In genomic region chr8:119944096-119944811, GRCm38 (mm10) we compare ENCODE assay signal across 9 mouse cellular contexts. TPM values are rescaled to one million over a fixed set of nuclear protein-coding genes. Genes with fewer than 3 reads are reported as not detected.
DNase-seq lines count a peak whose midpoint lies in the region; ATAC-seq and TF ChIP-seq lines count a peak whose summit lies in the region.
"Had no signal": no experiment of that assay in that cellular context is flagged by ENCODE, and none has a peak within 500 bp of the region (broad histone marks: within the 10 kb centered on the region; RNA-seq: fewer than 3 reads in every experiment).

No protein-coding gene starts in this region.

- H3K9me3 ChIP-seq in embryonic facial prominence, embryonic 15.5 days (replicated peaks), result no peaks in the 10 kb centered on the region
- no peaks in the 10 kb centered on the region for H3K9me3 ChIP-seq in heart, embryonic 14.5 days (ENCODE audit: control insufficient read depth, low read length)
- H3K9me3 ChIP-seq in liver, embryonic 11.5 days (ENCODE audit: control insufficient read depth, low read length), result no peaks in the 10 kb centered on the region
- no peaks in the 10 kb centered on the region for H3K9me3 ChIP-seq in neural tube, embryonic 11.5 days (ENCODE audit: control insufficient read depth, low read length)
- no peaks in the 10 kb centered on the region for H3K9me3 ChIP-seq in stomach, embryonic 16.5 days (replicated peaks; ENCODE audit: control insufficient read depth, low read length)
- H3K9me3 ChIP-seq: heart, embryonic 13.5 days had no signal

- peak; percentile 46 to 55 for DNase-seq in CD8-positive naive resting alpha-beta T cell, adult 2 months (ENCODE audit: low read depth in 2 of 2, low spot score in 2 of 2)
- DNase-seq in kidney, postnatal 10 days, result peak; percentile 87
- peak; percentile 67 for DNase-seq in liver, embryonic 11.5 days (ENCODE audit: low spot score)
- peak; percentile 80 for DNase-seq in neural tube, embryonic 11.5 days (ENCODE audit: low spot score)

- peaks cover 71% of the 10 kb centered on the region for H3K36me3 ChIP-seq in embryonic facial prominence, embryonic 15.5 days
- H3K36me3 ChIP-seq in heart, embryonic 14.5 days (ENCODE audit: control insufficient read depth, insufficient read depth, low read length), result peaks cover 72% of the 10 kb centered on the region
- H3K36me3 ChIP-seq in liver, embryonic 11.5 days (ENCODE audit: control insufficient read depth, insufficient read depth, low read length), result peaks cover 52% of the 10 kb centered on the region
- peaks cover 12% of the 10 kb centered on the region for H3K36me3 ChIP-seq in neural tube, embryonic 11.5 days (ENCODE audit: control insufficient read depth, insufficient read depth, low read length)
- peaks cover 23% of the 10 kb centered on the region for H3K36me3 ChIP-seq in stomach, embryonic 16.5 days (ENCODE audit: control insufficient read depth, insufficient read depth, low read length)

- WGBS in embryonic facial prominence, embryonic 15.5 days, result 61% methylated on average over 9 of the region's 9 CpGs
- whole genome bisulfite sequencing in heart, embryonic 14.5 days, result 64% methylated on average over 9 of the region's 9 CpGs
- 68% methylated on average over 9 of the region's 9 CpGs for WGBS in liver, embryonic 11.5 days
- 72% methylated on average over 9 of the region's 9 CpGs for WGBS in neural tube, embryonic 11.5 days
- WGBS in stomach, embryonic 16.5 days, result 62% methylated on average over 9 of the region's 9 CpGs

- no peak overlapping the region for H3K4me2 ChIP-seq in embryonic facial prominence, embryonic 15.5 days (replicated peaks)
- H3K4me2 ChIP-seq in heart, embryonic 14.5 days (ENCODE audit: low read length), result no peak overlapping the region
- no peak overlapping the region for H3K4me2 ChIP-seq in liver, embryonic 11.5 days
- no peak overlapping the region for H3K4me2 ChIP-seq in neural tube, embryonic 11.5 days (ENCODE audit: low read depth)
- H3K4me2 ChIP-seq in stomach, embryonic 16.5 days (ENCODE audit: low read depth, low read length), result no peak overlapping the region
- H3K4me2 ChIP-seq: heart, embryonic 13.5 days had no signal

- peak; percentile 76 for TF ChIP-seq CTCF in bone marrow macrophage, adult 2 months (IDR thresholded peaks at IDR 0.05; ENCODE audit: low read depth, low read length)

- no peak overlapping the region for H3K9ac ChIP-seq in embryonic facial prominence, embryonic 15.5 days
- H3K9ac ChIP-seq in heart, embryonic 14.5 days (ENCODE audit: low read length), result no peak overlapping the region
- no peak overlapping the region for H3K9ac ChIP-seq in liver, embryonic 11.5 days (ENCODE audit: low read depth, low read length)
- H3K9ac ChIP-seq in neural tube, embryonic 11.5 days (ENCODE audit: low read length), result no peak overlapping the region
- no peak overlapping the region for H3K9ac ChIP-seq in stomach, embryonic 16.5 days (ENCODE audit: low read length)
- H3K9ac ChIP-seq: heart, embryonic 13.5 days had no signal

- ATAC-seq in embryonic facial prominence, embryonic 15.5 days (ENCODE audit: insufficient number of reproducible peaks, low FRiP score, low TSS enrichment, low read depth), result peak; percentile 34; the same call in 1 of the 2 replicates
- peak; percentile 40; the same call in 1 of the 2 replicates for ATAC-seq in heart, embryonic 14.5 days (ENCODE audit: insufficient number of reproducible peaks, insufficient read depth, low FRiP score, low read depth)
- ATAC-seq in liver, embryonic 11.5 days (replicated peaks; ENCODE audit: low FRiP score), result peak; percentile 51
- 0 out of 2 replicates have a peak, but pooled peaks have one; percentile 31 for ATAC-seq in neural tube, embryonic 11.5 days (ENCODE audit: insufficient read depth, low FRiP score, low TSS enrichment)
- ATAC-seq in stomach, embryonic 16.5 days (ENCODE audit: insufficient read depth, low FRiP score), result peak; percentile 59; the same call in 1 of the 2 replicates

- no peaks in the 10 kb centered on the region for H3K27me3 ChIP-seq in embryonic facial prominence, embryonic 15.5 days
- no peaks in the 10 kb centered on the region for H3K27me3 ChIP-seq in heart, embryonic 14.5 days (ENCODE audit: control insufficient read depth, insufficient read depth, low read length)
- no peaks in the 10 kb centered on the region for H3K27me3 ChIP-seq in liver, embryonic 11.5 days (replicated peaks; ENCODE audit: control insufficient read depth, insufficient read depth, low read length)
- no peaks in the 10 kb centered on the region for H3K27me3 ChIP-seq in neural tube, embryonic 11.5 days (ENCODE audit: control insufficient read depth, insufficient read depth, low read length)
- no peaks in the 10 kb centered on the region for H3K27me3 ChIP-seq in stomach, embryonic 16.5 days (ENCODE audit: control insufficient read depth, insufficient read depth, low read length)
- H3K27me3 ChIP-seq: heart, embryonic 13.5 days had no signal

- no peak for TF ChIP-seq POLR2A in bone marrow macrophage, adult 2 months (IDR thresholded peaks at IDR 0.05; ENCODE audit: borderline replicate concordance, low read depth, low read length)

- H3K4me1 ChIP-seq in bone marrow macrophage, adult 2 months (ENCODE audit: control insufficient read depth, insufficient read depth, low read length), result no peaks in the 10 kb centered on the region
- 0 out of 2 replicates have a peak, but pooled peaks cover 5% of the 10 kb centered on the region for H3K4me1 ChIP-seq in embryonic facial prominence, embryonic 15.5 days
- H3K4me1 ChIP-seq in heart, embryonic 14.5 days (ENCODE audit: control insufficient read depth in 2 of 2, insufficient read depth in 2 of 2, low read length in 2 of 2), result no peaks in the 10 kb centered on the region
- no peaks in the 10 kb centered on the region for H3K4me1 ChIP-seq in liver, embryonic 11.5 days (replicated peaks; ENCODE audit: control insufficient read depth, insufficient read depth, low read length)
- no peaks in the 10 kb centered on the region for H3K4me1 ChIP-seq in neural tube, embryonic 11.5 days (ENCODE audit: control insufficient read depth, insufficient read depth, low read length)
- no peaks in the 10 kb centered on the region for H3K4me1 ChIP-seq in stomach, embryonic 16.5 days (ENCODE audit: control insufficient read depth, insufficient read depth, low read length)
- H3K4me1 ChIP-seq: heart, embryonic 13.5 days had no signal

- H3K4me3 ChIP-seq in bone marrow macrophage, adult 2 months (ENCODE audit: insufficient read depth, low read length), result no peak overlapping the region
- H3K4me3 ChIP-seq in embryonic facial prominence, embryonic 15.5 days (replicated peaks), result no peak overlapping the region
- H3K4me3 ChIP-seq in heart, embryonic 14.5 days (ENCODE audit: control insufficient read depth in 1 of 2, insufficient read depth in 1 of 2, low read depth in 1 of 2, low read length in 2 of 2), result no peak overlapping the region
- H3K4me3 ChIP-seq in liver, embryonic 11.5 days (ENCODE audit: low read depth, low read length), result no peak overlapping the region
- no peak overlapping the region for H3K4me3 ChIP-seq in neural tube, embryonic 11.5 days (ENCODE audit: low read depth, low read length)
- no peak overlapping the region for H3K4me3 ChIP-seq in stomach, embryonic 16.5 days (replicated peaks; ENCODE audit: low read length)
- H3K4me3 ChIP-seq: heart, embryonic 13.5 days had no signal

- no peak overlapping the region for H3K27ac ChIP-seq in bone marrow macrophage, adult 2 months (ENCODE audit: insufficient read depth, low read depth, low read length)
- no peak overlapping the region for H3K27ac ChIP-seq in embryonic facial prominence, embryonic 15.5 days (replicated peaks)
- no peak overlapping the region for H3K27ac ChIP-seq in heart, embryonic 14.5 days (replicated peaks in 1 of 2; ENCODE audit: control insufficient read depth in 1 of 2, insufficient read depth in 1 of 2, low read depth in 2 of 2, low read length in 2 of 2)
- H3K27ac ChIP-seq in liver, embryonic 11.5 days (ENCODE audit: low read depth, low read length), result no peak overlapping the region
- H3K27ac ChIP-seq in neural tube, embryonic 11.5 days (ENCODE audit: low read depth, low read length), result no peak overlapping the region
- H3K27ac ChIP-seq in stomach, embryonic 16.5 days (ENCODE audit: low read length), result no peak overlapping the region
- H3K27ac ChIP-seq: heart, embryonic 13.5 days had no signal

RNA-seq across cellular contexts. Expression of gene Gm20388, which starts 33.6 kb away (rescaled TPM):
- 32.7 and 45.3 TPM in 2 replicates for polyA plus RNA-seq in bone marrow macrophage, adult 2 months (2012; ENCODE audit: insufficient read depth, insufficient read length, missing spikeins)
- polyA plus RNA-seq in embryonic facial prominence, embryonic 15.5 days (2015; fragmentation: Nextera tagmentation; extraction: Ambion mirVana), result 5.9 and 8.0 TPM in 2 replicates
- not detected in 2 replicates for polyA plus RNA-seq in heart, embryonic 14.5 days (2014; fragmentation: Nextera tagmentation; extraction: Ambion mirVana)
- 1.4 and 5.3 TPM in 2 replicates for polyA plus RNA-seq in liver, embryonic 11.5 days (2014; fragmentation: Nextera tagmentation; extraction: Ambion mirVana)
- polyA plus RNA-seq in neural tube, embryonic 11.5 days (2014; fragmentation: Nextera tagmentation; extraction: Ambion mirVana), result not detected in 2 replicates
- 7.4 and 11.0 TPM in 2 replicates for polyA plus RNA-seq in stomach, embryonic 16.5 days (2015; fragmentation: Nextera tagmentation; extraction: Ambion mirVana)
- polyA plus RNA-seq: heart, embryonic 13.5 days had no signal

RNA-seq across cellular contexts. Expression of gene Usp10, which starts 34.1 kb away (rescaled TPM):
- polyA plus RNA-seq in bone marrow macrophage, adult 2 months (2012; ENCODE audit: insufficient read depth, insufficient read length, missing spikeins), result 17.3 and 19.2 TPM in 2 replicates
- 111 and 114 TPM in 2 replicates for polyA plus RNA-seq in embryonic facial prominence, embryonic 15.5 days (2015; fragmentation: Nextera tagmentation; extraction: Ambion mirVana)
- polyA plus RNA-seq in heart, embryonic 14.5 days (2014; fragmentation: Nextera tagmentation; extraction: Ambion mirVana), result 66.9 and 68.0 TPM in 2 replicates
- 175 and 190 TPM in 2 replicates for polyA plus RNA-seq in liver, embryonic 11.5 days (2014; fragmentation: Nextera tagmentation; extraction: Ambion mirVana)
- polyA plus RNA-seq in neural tube, embryonic 11.5 days (2014; fragmentation: Nextera tagmentation; extraction: Ambion mirVana), result 154 and 181 TPM in 2 replicates
- polyA plus RNA-seq in stomach, embryonic 16.5 days (2015; fragmentation: Nextera tagmentation; extraction: Ambion mirVana), result 118 and 141 TPM in 2 replicates

RNA-seq across cellular contexts. Expression of gene Crispld2, which starts 48.0 kb away (rescaled TPM):
- polyA plus RNA-seq in bone marrow macrophage, adult 2 months (2012; ENCODE audit: insufficient read depth, insufficient read length, missing spikeins), result not detected in 2 replicates
- 11.6 and 13.1 TPM in 2 replicates for polyA plus RNA-seq in embryonic facial prominence, embryonic 15.5 days (2015; fragmentation: Nextera tagmentation; extraction: Ambion mirVana)
- 1.2 and 1.8 TPM in 2 replicates for polyA plus RNA-seq in heart, embryonic 14.5 days (2014; fragmentation: Nextera tagmentation; extraction: Ambion mirVana)
- polyA plus RNA-seq in liver, embryonic 11.5 days (2014; fragmentation: Nextera tagmentation; extraction: Ambion mirVana), result 3.8 and 4.4 TPM in 2 replicates
- polyA plus RNA-seq in neural tube, embryonic 11.5 days (2014; fragmentation: Nextera tagmentation; extraction: Ambion mirVana), result 4.4 and 4.6 TPM in 2 replicates
- polyA plus RNA-seq in stomach, embryonic 16.5 days (2015; fragmentation: Nextera tagmentation; extraction: Ambion mirVana), result 38.1 and 39.7 TPM in 2 replicates
